Mouse (Mus musculus): ENCODE results near the gene 4921517D22Rik.

Gene 4921517D22Rik

GRCm38 (mm10) chr13:59657781-59658180 is 36.1 kb downstream of the 4921517D22Rik start:
- DNase-seq (ENCODE audit: low spot score): no peak

- DNase-seq (ENCODE audit: low spot score): no peak
Measured at GRCm38 (mm10) chr13:59656975-59657388, 36.9 kb downstream of the 4921517D22Rik start.

- no peak for DNase-seq (ENCODE audit: low spot score)
Measured at GRCm38 (mm10) chr13:59656316-59656832, 37.5 kb downstream of the 4921517D22Rik start.

GRCm38 (mm10) chr13:59655718-59656315 is 38.1 kb downstream of the 4921517D22Rik start:
- DNase-seq (ENCODE audit: low spot score): no peak

- no peak for DNase-seq (ENCODE audit: low spot score)
Measured at GRCm38 (mm10) chr13:59654465-59654864, 39.4 kb downstream of the 4921517D22Rik start.

GRCm38 (mm10) chr13:59653136-59653535 is 40.8 kb downstream of the 4921517D22Rik start:
- DNase-seq (ENCODE audit: low spot score): no peak

- no peak for DNase-seq (ENCODE audit: low spot score)
Measured at GRCm38 (mm10) chr13:59652651-59653050, 41.3 kb downstream of the 4921517D22Rik start.

GRCm38 (mm10) chr13:59649781-59650180 is 44.1 kb downstream of the 4921517D22Rik start:
- no peak for DNase-seq (ENCODE audit: low spot score)

GRCm38 (mm10) chr13:59648598-59648997 is 45.3 kb downstream of the 4921517D22Rik start:
- no peak for DNase-seq (ENCODE audit: low spot score)

GRCm38 (mm10) chr13:59647484-59647883 is 46.4 kb downstream of the 4921517D22Rik start:
- no peak for DNase-seq (ENCODE audit: low spot score)

- no peak for DNase-seq (ENCODE audit: low spot score)
Measured at GRCm38 (mm10) chr13:59646674-59647244, 47.1 kb downstream of the 4921517D22Rik start.

GRCm38 (mm10) chr13:59645491-59645890 is 48.4 kb downstream of the 4921517D22Rik start:
- DNase-seq (ENCODE audit: low spot score): no peak

GRCm38 (mm10) chr13:59642818-59643217 is 51.1 kb downstream of the 4921517D22Rik start:
- DNase-seq (ENCODE audit: low spot score): no peak

GRCm38 (mm10) chr13:59640178-59640440 is 53.8 kb downstream of the 4921517D22Rik start:
- DNase-seq (ENCODE audit: low spot score): no peak

GRCm38 (mm10) chr13:59639368-59640177 is 54.3 kb downstream of the 4921517D22Rik start:
- no peak for DNase-seq (ENCODE audit: low spot score)

GRCm38 (mm10) chr13:59637800-59638199 is 56.1 kb downstream of the 4921517D22Rik start:
- no peak for DNase-seq (ENCODE audit: low spot score)

All from urinary bladder, postnatal 10 days (tissue).